Mouse (Mus musculus): ENCODE measurements around the gene Dppa4. TPM values are rescaled to one million over a fixed set of nuclear protein-coding genes. Genes with fewer than 3 reads are reported as not detected.
"Not testable (repeated sequence)": the region's sequence is repeated elsewhere in the genome, so short reads cannot be mapped to it uniquely, and the experiment has no call there.

The Dppa4 gene
- total and polyA plus RNA-seq, 2 experiments from 2014 or later = not detected

- no peaks in the 10 kb centered on the region for H3K9me3 ChIP-seq (ENCODE audit: low read length)
- DNase-seq (ENCODE audit: low spot score) (no peak), ATAC-seq (ENCODE audit: low FRiP score) (no peak)
- H3K36me3 ChIP-seq (ENCODE audit: insufficient read depth, low read length) = no peaks in the 10 kb centered on the region
- H3K27ac ChIP-seq (ENCODE audit: low read depth, low read length) = no peak overlapping the region
- no peaks in the 10 kb centered on the region for H3K27me3 ChIP-seq (ENCODE audit: insufficient read depth, low read length)
- TF ChIP-seq CTCF (IDR thresholded peaks at IDR 0.05) = no peak
- H3K4me1 ChIP-seq (ENCODE audit: insufficient read depth, low read length) = no peaks in the 10 kb centered on the region
- H3K4me2 ChIP-seq (ENCODE audit: low read depth, low read length, poor library complexity, severe bottlenecking) = no peak overlapping the region
- no peak overlapping the region for H3K9ac ChIP-seq (replicated peaks; ENCODE audit: low read length, poor library complexity, severe bottlenecking)
- 92% methylated on average over 4 of the region's 4 CpGs for WGBS
- no peak overlapping the region for H3K4me3 ChIP-seq (ENCODE audit: low read depth, low read length)
Observed at GRCm38 (mm10) chr16:48285517-48285916, 2.0 kb downstream of the Dppa4 start.

DNA sequence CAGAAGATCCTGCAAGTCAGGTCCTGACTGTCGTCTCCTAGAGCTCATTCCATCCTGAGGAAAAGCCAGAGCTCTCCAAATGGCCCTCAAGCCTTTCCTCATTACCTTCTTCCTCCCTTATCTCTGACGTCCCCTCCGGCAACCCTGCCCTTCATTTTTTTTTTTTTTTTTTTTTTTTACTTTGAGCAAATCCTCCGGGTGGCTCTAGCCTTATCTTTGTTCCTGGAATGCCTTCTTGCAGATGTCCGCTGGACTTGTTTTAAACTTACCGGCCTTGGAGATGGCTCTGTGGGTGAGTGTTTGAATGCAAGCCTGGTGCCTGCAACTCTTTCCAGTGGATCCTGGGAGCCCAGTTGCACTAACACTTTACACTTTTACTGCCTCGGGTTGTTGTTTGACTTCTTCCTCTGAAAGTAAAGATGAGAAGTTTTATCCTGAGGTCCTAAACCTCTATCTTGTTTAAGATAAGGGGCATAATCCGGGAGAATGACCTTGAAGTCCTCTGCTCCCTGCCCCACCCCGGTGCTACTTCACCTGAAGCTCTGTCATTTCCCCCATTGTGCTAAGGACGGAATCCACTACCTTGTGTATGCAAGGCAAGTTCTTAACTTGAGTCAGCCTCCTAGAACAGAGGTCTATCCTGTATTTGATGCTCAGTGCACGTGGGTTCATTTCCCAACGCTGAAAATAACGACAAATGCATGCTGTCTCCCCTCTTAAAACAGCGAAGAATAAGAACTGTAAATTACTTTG is 14.0 kb downstream of the Dppa4 start:
- H3K9me3 ChIP-seq (ENCODE audit: low read length) = no peaks in the 10 kb centered on the region
- 83% methylated on average over 14 of the region's 14 CpGs for WGBS
- ATAC-seq (ENCODE audit: low FRiP score) (no peak), DNase-seq (ENCODE audit: low spot score) (no peak)
- TF ChIP-seq CTCF (IDR thresholded peaks at IDR 0.05) = no peak
- H3K4me1 ChIP-seq (ENCODE audit: insufficient read depth, low read length) = no peaks in the 10 kb centered on the region
- no peaks in the 10 kb centered on the region for H3K27me3 ChIP-seq (ENCODE audit: insufficient read depth, low read length)
- no peak overlapping the region for H3K4me2 ChIP-seq (ENCODE audit: low read depth, low read length, poor library complexity, severe bottlenecking)
- H3K9ac ChIP-seq (replicated peaks; ENCODE audit: low read length, poor library complexity, severe bottlenecking) = no peak overlapping the region
- H3K36me3 ChIP-seq (ENCODE audit: insufficient read depth, low read length) = no peaks in the 10 kb centered on the region
- H3K27ac ChIP-seq (ENCODE audit: low read depth, low read length) = no peak overlapping the region
- no peak overlapping the region for H3K4me3 ChIP-seq (ENCODE audit: low read depth, low read length)

GRCm38 (mm10) chr16:48299884-48300283 is 16.4 kb downstream of the Dppa4 start:
- H3K36me3 ChIP-seq (ENCODE audit: insufficient read depth, low read length) = no peaks in the 10 kb centered on the region
- DNase-seq (ENCODE audit: low spot score) (no peak), ATAC-seq (ENCODE audit: low FRiP score) (no peak)
- 91% methylated on average over 3 of the region's 3 CpGs for WGBS
- no peak overlapping the region for H3K9ac ChIP-seq (replicated peaks; ENCODE audit: low read length, poor library complexity, severe bottlenecking)
- H3K4me1 ChIP-seq (ENCODE audit: insufficient read depth, low read length) = no peaks in the 10 kb centered on the region
- H3K4me2 ChIP-seq (ENCODE audit: low read depth, low read length, poor library complexity, severe bottlenecking) = no peak overlapping the region
- no peak overlapping the region for H3K27ac ChIP-seq (ENCODE audit: low read depth, low read length)
- no peaks in the 10 kb centered on the region for H3K27me3 ChIP-seq (ENCODE audit: insufficient read depth, low read length)
- no peaks in the 10 kb centered on the region for H3K9me3 ChIP-seq (ENCODE audit: low read length)
- H3K4me3 ChIP-seq (ENCODE audit: low read depth, low read length) = no peak overlapping the region
- TF ChIP-seq CTCF (IDR thresholded peaks at IDR 0.05) = no peak

DNA sequence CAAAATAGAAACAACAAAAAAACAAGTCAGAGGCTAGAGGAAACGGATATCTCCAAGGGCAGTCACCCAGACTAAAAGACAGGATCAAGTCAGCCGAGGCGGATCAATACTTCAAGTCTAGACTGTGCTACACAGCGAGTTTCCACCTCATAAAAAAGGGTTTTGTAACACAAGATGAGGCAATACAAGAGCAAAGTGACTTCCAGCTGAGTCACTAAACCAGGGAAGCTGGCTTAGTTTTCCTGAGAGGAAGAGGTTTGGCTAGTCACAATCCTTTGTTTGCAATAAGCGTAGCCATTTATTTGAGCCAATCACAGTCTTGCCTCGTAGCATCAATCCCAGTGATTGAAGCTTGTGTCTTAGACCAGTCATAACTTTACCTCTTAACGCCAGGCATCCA is 20.0 kb downstream of the Dppa4 start, which contains the start of gene Dppa2:
Dppa2 (plus strand) TSS at position 400 of the 400 bp plus-strand sequence.
- H3K4me3 ChIP-seq (ENCODE audit: low read depth, low read length) = no peak within 1 kb of the TSS
- no peak within 1 kb of the TSS for H3K9ac ChIP-seq (replicated peaks; ENCODE audit: low read length, poor library complexity, severe bottlenecking)
- no peaks in the 10 kb centered on the region for H3K4me1 ChIP-seq (ENCODE audit: insufficient read depth, low read length)
- 77% methylated on average over 7 of the region's 7 CpGs for WGBS
- no peaks in the 10 kb centered on the region for H3K36me3 ChIP-seq (ENCODE audit: insufficient read depth, low read length)
- DNase-seq (ENCODE audit: low spot score) = no peak
- no peaks in the 10 kb centered on the region for H3K27me3 ChIP-seq (ENCODE audit: insufficient read depth, low read length)
- H3K4me2 ChIP-seq (ENCODE audit: low read depth, low read length, poor library complexity, severe bottlenecking) = no peak within 1 kb of the TSS
- no peaks in the 10 kb centered on the region for H3K9me3 ChIP-seq (ENCODE audit: low read length)
- no peak for TF ChIP-seq CTCF (IDR thresholded peaks at IDR 0.05)
- H3K27ac ChIP-seq (ENCODE audit: low read depth, low read length) = no peak within 1 kb of the TSS
- ATAC-seq (ENCODE audit: low FRiP score) = no peak

DNA sequence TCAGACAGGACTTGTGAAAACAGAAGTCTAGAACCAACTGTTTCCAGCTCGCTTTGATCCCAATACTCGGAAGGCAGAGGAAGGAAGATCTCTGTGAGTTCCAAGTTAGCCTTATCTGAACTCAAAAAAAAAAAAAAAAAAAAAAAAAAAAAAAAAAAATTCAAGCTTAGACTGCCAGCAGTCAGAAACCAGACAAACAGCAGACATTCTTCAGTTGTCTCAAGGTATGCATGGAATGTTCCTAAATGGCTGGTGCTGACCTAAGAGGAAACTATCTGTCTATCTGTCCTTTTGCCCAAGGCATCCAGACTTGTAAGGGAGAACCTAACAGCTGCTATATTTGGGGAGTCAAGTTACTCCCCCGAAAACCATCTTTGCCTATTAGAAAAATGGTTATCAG is 20.4 kb downstream of the Dppa4 start:
- no peak for TF ChIP-seq CTCF (IDR thresholded peaks at IDR 0.05)
- H3K36me3 ChIP-seq (ENCODE audit: insufficient read depth, low read length) = no peaks in the 10 kb centered on the region
- H3K27ac ChIP-seq (ENCODE audit: low read depth, low read length) = no peak overlapping the region
- WGBS = 91% methylated on average over 3 of the region's 3 CpGs
- no peaks in the 10 kb centered on the region for H3K9me3 ChIP-seq (ENCODE audit: low read length)
- no peaks in the 10 kb centered on the region for H3K27me3 ChIP-seq (ENCODE audit: insufficient read depth, low read length)
- no peaks in the 10 kb centered on the region for H3K4me1 ChIP-seq (ENCODE audit: insufficient read depth, low read length)
- no peak overlapping the region for H3K4me3 ChIP-seq (ENCODE audit: low read depth, low read length)
- DNase-seq (ENCODE audit: low spot score) (no peak), ATAC-seq (ENCODE audit: low FRiP score) (no peak)
- no peak overlapping the region for H3K9ac ChIP-seq (replicated peaks; ENCODE audit: low read length, poor library complexity, severe bottlenecking)
- H3K4me2 ChIP-seq (ENCODE audit: low read depth, low read length, poor library complexity, severe bottlenecking) = no peak overlapping the region

DNA sequence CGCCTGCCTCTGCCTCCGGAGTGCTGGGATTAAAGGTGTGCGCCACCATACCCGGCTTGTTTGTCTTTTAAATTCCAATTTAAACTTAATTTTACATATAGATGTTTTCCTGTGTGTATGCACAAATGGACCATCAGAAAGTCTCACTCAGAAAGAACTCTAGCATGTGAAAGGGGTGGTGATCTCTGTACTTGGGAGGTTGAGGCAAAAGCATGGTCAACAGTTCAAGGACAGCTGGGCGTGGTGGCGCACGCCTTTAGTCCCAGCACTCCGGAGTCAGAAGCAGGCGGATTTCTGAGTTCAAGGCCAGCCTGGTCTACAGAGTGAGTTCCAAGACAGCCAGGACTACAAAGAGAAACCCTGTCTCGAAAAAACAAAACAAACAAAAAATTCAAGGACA is 25.4 kb downstream of the Dppa4 start:
- not testable (repeated sequence) for ATAC-seq (ENCODE audit: low FRiP score); H3K27me3 ChIP-seq (ENCODE audit: insufficient read depth, low read length); H3K9me3 ChIP-seq (ENCODE audit: low read length); H3K27ac ChIP-seq (ENCODE audit: low read depth, low read length); H3K9ac ChIP-seq (replicated peaks; ENCODE audit: low read length, poor library complexity, severe bottlenecking); H3K4me2 ChIP-seq (ENCODE audit: low read depth, low read length, poor library complexity, severe bottlenecking); H3K4me1 ChIP-seq (ENCODE audit: insufficient read depth, low read length); DNase-seq (ENCODE audit: low spot score); H3K4me3 ChIP-seq (ENCODE audit: low read depth, low read length); H3K36me3 ChIP-seq (ENCODE audit: insufficient read depth, low read length)
- 95% methylated on average over 10 of the region's 10 CpGs for WGBS
